Mouse (Mus musculus): ENCODE measurements around the gene Slc39a12.

- TF ChIP-seq EP300 (IDR thresholded peaks at IDR 0.05; ENCODE audit: low read depth) (no peak), CTCF (IDR thresholded peaks at IDR 0.05; ENCODE audit: low read depth) (no peak)
These were observed 146.4 kb downstream of the Slc39a12 start for GRCm38 (mm10) chr2:14534325-14535077.
